Mouse (Mus musculus): ENCODE results near the gene Cpt1b. TPM values are rescaled to one million over a fixed set of nuclear protein-coding genes. Genes with fewer than 3 reads are reported as not detected.

Cpt1b gene
- total and polyA plus RNA-seq, 3 experiments = 0.88 to 7.7 (median 2.1) TPM

DNA sequence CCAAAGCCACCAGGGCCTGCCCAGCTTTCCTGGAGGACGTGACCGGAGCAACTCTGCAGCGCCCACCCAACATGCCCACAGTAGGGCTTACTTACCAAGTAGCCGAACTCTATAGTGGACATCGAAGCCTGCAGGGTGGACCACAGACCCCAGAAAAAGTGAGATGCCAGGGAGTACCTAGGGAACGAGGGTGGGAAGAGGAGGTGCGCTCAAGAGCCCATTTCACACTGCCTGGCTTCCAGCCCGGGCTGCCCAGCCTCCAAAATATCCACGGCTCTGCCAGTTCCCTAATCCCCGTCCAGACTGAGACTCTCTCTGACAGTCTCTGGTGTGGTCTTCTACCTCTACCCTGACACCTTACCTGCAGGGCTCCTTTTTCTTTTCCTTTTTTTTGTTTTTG, 1.1 kb upstream of the Cpt1b start:
- H3K4me3 ChIP-seq (ENCODE audit: low read depth, low read length) = no peak overlapping the region
- no peak for TF ChIP-seq POLR2AphosphoS5 (IDR thresholded peaks at IDR 0.05; ENCODE audit: insufficient replicate concordance, low read depth, low read length)
- TF ChIP-seq TAL1 (conservative IDR thresholded peaks at IDR 0.05; ENCODE audit: low read depth, low read length) = no peak
- TF ChIP-seq CTCF (IDR thresholded peaks at IDR 0.05; ENCODE audit: low read depth, low read length) = no peak
- TF ChIP-seq GATA2 (IDR thresholded peaks at IDR 0.05; ENCODE audit: borderline replicate concordance, low read depth, low read length) = no peak
- no peak for TF ChIP-seq GATA1 (IDR thresholded peaks at IDR 0.05; ENCODE audit: borderline replicate concordance, low read length)
- no peaks in the 10 kb centered on the region for H3K9me3 ChIP-seq (replicated peaks)
- DNase-seq (ENCODE audit: low spot score) = no peak
- peaks cover 23% of the 10 kb centered on the region for H3K4me1 ChIP-seq (ENCODE audit: insufficient read depth, low read depth, low read length)
- H3K36me3 ChIP-seq (replicated peaks) = peaks cover 70% of the 10 kb centered on the region
- no peaks in the 10 kb centered on the region for H3K27me3 ChIP-seq (ENCODE audit: insufficient read depth, low read length)
- no peak for ATAC-seq (ENCODE audit: extremely low read depth, insufficient number of reproducible peaks, low FRiP score, poor library complexity, severe bottlenecking)

DNA sequence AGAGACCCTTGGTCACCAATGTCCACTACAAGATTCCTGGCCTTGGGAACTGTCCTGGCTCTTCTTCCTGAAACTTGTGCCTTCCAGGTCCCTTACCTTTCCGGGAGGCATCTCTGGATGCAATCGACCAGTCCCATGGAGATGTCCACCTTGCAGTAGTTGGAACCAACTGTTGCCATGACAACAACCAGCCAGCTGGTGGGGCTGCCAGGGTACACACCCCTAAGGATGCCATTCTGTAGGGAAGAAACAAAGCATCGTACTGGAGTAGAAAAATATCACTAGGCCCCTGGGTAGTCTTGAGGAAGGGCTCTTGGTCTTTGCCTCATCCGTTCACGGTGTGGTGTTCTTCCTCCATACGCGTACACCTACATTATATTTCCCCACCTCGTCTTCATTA, 1.0 kb downstream of the Cpt1b start:
- H3K4me1 ChIP-seq (ENCODE audit: insufficient read depth, low read depth, low read length) = peaks cover 14% of the 10 kb centered on the region
- no peaks in the 10 kb centered on the region for H3K9me3 ChIP-seq (replicated peaks)
- H3K36me3 ChIP-seq (replicated peaks) = peaks cover 86% of the 10 kb centered on the region
- H3K27me3 ChIP-seq (ENCODE audit: insufficient read depth, low read length) = no peaks in the 10 kb centered on the region
- no peak for ATAC-seq (ENCODE audit: extremely low read depth, insufficient number of reproducible peaks, low FRiP score, poor library complexity, severe bottlenecking)
- no peak for DNase-seq (ENCODE audit: low spot score)
- H3K4me3 ChIP-seq (ENCODE audit: low read depth, low read length) = no peak overlapping the region
- TF ChIP-seq GATA1 (IDR thresholded peaks at IDR 0.05; ENCODE audit: borderline replicate concordance, low read length) (no peak), TAL1 (conservative IDR thresholded peaks at IDR 0.05; ENCODE audit: low read depth, low read length) (no peak), GATA2 (IDR thresholded peaks at IDR 0.05; ENCODE audit: borderline replicate concordance, low read depth, low read length) (no peak), CTCF (IDR thresholded peaks at IDR 0.05; ENCODE audit: low read depth, low read length) (no peak)

DNA sequence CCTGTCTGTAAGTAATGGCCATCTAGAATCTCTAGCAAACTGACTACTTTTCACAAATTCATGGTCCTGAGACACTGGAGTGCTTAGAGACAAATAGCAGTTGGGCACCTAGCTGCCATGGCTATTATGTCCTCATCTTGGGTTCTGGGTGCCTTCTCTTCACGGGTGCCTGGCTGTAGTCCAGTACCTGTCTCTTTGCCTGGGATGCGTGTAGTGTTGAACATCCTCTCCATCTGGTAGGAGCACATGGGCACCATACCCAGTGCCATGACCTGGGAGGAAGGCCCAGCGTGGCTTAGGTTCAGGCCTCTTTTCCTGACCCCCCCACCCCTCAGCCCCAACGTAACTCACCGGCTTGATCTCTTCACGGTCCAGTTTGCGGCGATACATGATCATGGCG, 3.7 kb downstream of the Cpt1b start:
- Histone ChIP-seq H3K4me1 (ENCODE audit: insufficient read depth, low read depth, low read length) (no peaks in the 10 kb centered on the region; the same call in none of the 2 replicates), H3K27me3 (ENCODE audit: insufficient read depth, low read length) (no peaks in the 10 kb centered on the region), H3K36me3 (replicated peaks) (peaks cover 96% of the 10 kb centered on the region), H3K9me3 (replicated peaks) (no peaks in the 10 kb centered on the region), H3K4me3 (ENCODE audit: low read depth, low read length) (no peak overlapping the region)
- TF ChIP-seq GATA2 (IDR thresholded peaks at IDR 0.05; ENCODE audit: borderline replicate concordance, low read depth, low read length) (no peak), POLR2AphosphoS5 (IDR thresholded peaks at IDR 0.05; ENCODE audit: insufficient replicate concordance, low read depth, low read length) (no peak), TAL1 (conservative IDR thresholded peaks at IDR 0.05; ENCODE audit: low read depth, low read length) (no peak), CTCF (IDR thresholded peaks at IDR 0.05; ENCODE audit: low read depth, low read length) (no peak), GATA1 (IDR thresholded peaks at IDR 0.05; ENCODE audit: borderline replicate concordance, low read length) (no peak)
- DNase-seq (ENCODE audit: low spot score) = no peak
- ATAC-seq (ENCODE audit: extremely low read depth, insufficient number of reproducible peaks, low FRiP score, poor library complexity, severe bottlenecking) = no peak

DNA sequence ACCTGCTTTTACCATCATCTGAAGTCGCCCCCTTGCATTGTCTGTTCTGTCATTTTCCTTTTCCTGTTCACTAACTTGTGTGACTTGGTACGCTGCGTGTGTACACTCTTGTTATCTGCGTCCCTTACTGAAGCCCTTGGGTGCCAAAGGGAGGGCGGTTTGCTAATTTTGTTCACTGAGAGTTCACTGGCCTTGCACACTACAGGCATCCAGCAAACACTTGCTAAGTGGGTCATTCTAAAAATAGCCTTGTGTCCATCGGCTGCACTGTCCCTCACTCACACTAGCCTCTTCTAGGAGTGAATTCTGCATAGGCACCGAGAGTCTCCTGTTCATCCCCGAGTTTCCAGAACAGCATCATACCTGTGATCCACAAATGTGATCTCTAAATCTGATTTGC, 10.4 kb downstream of the Cpt1b start:
- DNase-seq (ENCODE audit: low spot score) = no peak
- TF ChIP-seq GATA2 (IDR thresholded peaks at IDR 0.05; ENCODE audit: borderline replicate concordance, low read depth, low read length) = no peak
- no peak for TF ChIP-seq GATA1 (IDR thresholded peaks at IDR 0.05; ENCODE audit: borderline replicate concordance, low read length)
- TF ChIP-seq TAL1 (conservative IDR thresholded peaks at IDR 0.05; ENCODE audit: low read depth, low read length) = no peak
- no peak for TF ChIP-seq CTCF (IDR thresholded peaks at IDR 0.05; ENCODE audit: low read depth, low read length)
- TF ChIP-seq POLR2AphosphoS5 (IDR thresholded peaks at IDR 0.05; ENCODE audit: insufficient replicate concordance, low read depth, low read length) = no peak
- ATAC-seq (ENCODE audit: extremely low read depth, insufficient number of reproducible peaks, low FRiP score, poor library complexity, severe bottlenecking) = no peak
- Histone ChIP-seq H3K36me3 (replicated peaks) (peaks cover 47% of the 10 kb centered on the region), H3K27me3 (ENCODE audit: insufficient read depth, low read length) (peaks cover 4% of the 10 kb centered on the region; the same call in 1 of the 2 replicates), H3K9me3 (replicated peaks) (no peaks in the 10 kb centered on the region), H3K4me1 (ENCODE audit: insufficient read depth, low read depth, low read length) (no peaks in the 10 kb centered on the region), H3K4me3 (ENCODE audit: low read depth, low read length) (no peak overlapping the region)

DNA sequence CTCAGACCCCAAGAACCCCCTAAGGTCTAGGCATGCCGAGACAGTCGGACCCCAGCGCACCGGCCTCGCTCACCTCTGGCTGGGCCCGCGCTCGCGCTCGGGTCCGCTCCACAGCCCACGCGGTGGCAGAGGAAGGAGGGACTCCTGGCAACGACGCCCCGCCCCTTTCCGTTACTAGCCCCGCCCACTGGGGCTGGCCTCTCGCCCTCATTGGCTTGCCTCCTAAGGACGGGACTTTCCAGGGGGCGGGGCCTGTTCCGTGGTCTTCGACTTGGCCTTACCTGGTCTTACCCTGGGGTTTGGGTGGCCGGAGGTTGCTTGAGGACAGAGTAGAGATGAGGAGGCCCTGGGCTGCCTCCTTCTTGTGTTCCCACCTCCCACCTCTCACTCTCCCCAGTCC, 15.5 kb downstream of the Cpt1b start, which contains the start of gene Syce3:
Gene Syce3 (minus strand): TSS at position 386 of the 400 bp plus-strand sequence.
- DNase-seq (ENCODE audit: low spot score) = no peak
- H3K4me3 ChIP-seq (ENCODE audit: low read depth, low read length) = no peak within 1 kb of the TSS
- H3K4me1 ChIP-seq (ENCODE audit: insufficient read depth, low read depth, low read length) = no peaks in the 10 kb centered on the region
- no peak for ATAC-seq (ENCODE audit: extremely low read depth, insufficient number of reproducible peaks, low FRiP score, poor library complexity, severe bottlenecking)
- no peak for TF ChIP-seq GATA2 (IDR thresholded peaks at IDR 0.05; ENCODE audit: borderline replicate concordance, low read depth, low read length)
- TF ChIP-seq POLR2AphosphoS5 (IDR thresholded peaks at IDR 0.05; ENCODE audit: insufficient replicate concordance, low read depth, low read length) = no peak
- peaks cover 4% of the 10 kb centered on the region for H3K9me3 ChIP-seq (replicated peaks)
- peaks cover 1% of the 10 kb centered on the region for H3K36me3 ChIP-seq (replicated peaks)
- H3K27me3 ChIP-seq (ENCODE audit: insufficient read depth, low read length) = peaks cover 10% of the 10 kb centered on the region; the same call in 1 of the 2 replicates

DNA sequence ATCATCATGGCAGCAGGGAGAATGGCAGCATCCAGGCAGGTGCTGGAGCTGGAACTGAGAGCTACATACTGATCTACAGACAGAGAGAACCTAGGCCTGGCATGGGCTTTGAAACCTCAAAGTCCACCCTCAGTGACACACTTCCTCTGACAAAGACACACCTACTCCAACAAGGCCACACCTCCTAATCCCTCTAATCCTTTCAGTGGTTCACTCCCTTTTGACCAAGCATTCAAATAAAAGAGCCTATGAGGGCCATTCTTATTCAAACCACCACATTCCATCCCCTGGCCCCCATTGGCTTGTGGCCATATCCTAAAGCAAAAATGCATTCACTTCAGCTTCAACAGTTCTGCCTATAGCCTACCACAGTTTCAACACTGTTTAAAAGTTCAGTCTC, 19.0 kb downstream of the Cpt1b start:
- H3K9me3 ChIP-seq (replicated peaks) = peaks cover 4% of the 10 kb centered on the region
- TF ChIP-seq GATA1 (IDR thresholded peaks at IDR 0.05; ENCODE audit: borderline replicate concordance, low read length) (no peak), GATA2 (IDR thresholded peaks at IDR 0.05; ENCODE audit: borderline replicate concordance, low read depth, low read length) (no peak), TAL1 (conservative IDR thresholded peaks at IDR 0.05; ENCODE audit: low read depth, low read length) (no peak), CTCF (IDR thresholded peaks at IDR 0.05; ENCODE audit: low read depth, low read length) (no peak), POLR2AphosphoS5 (IDR thresholded peaks at IDR 0.05; ENCODE audit: insufficient replicate concordance, low read depth, low read length) (no peak)
- H3K4me3 ChIP-seq (ENCODE audit: low read depth, low read length) = no peak overlapping the region
- no peaks in the 10 kb centered on the region for H3K4me1 ChIP-seq (ENCODE audit: insufficient read depth, low read depth, low read length)
- no peaks in the 10 kb centered on the region for H3K36me3 ChIP-seq (replicated peaks)
- ATAC-seq (ENCODE audit: extremely low read depth, insufficient number of reproducible peaks, low FRiP score, poor library complexity, severe bottlenecking) (no peak), DNase-seq (ENCODE audit: low spot score) (no peak)
- peaks cover 10% of the 10 kb centered on the region; the same call in 1 of the 2 replicates for H3K27me3 ChIP-seq (ENCODE audit: insufficient read depth, low read length)
